Mouse (Mus musculus) adrenal gland, postnatal 4 days (tissue): ENCODE results near the gene Syap1. TPM values are rescaled to one million over a fixed set of nuclear protein-coding genes. Genes with fewer than 3 reads are reported as not detected.
"Not testable (repeated sequence)": the region's sequence is repeated elsewhere in the genome, so short reads cannot be mapped to it uniquely, and the experiment has no call there.

Source experiments
- DNase-seq, 2 experiments: peaks; one replicate each; pipeline ENCODE4 v3.0.0; 2021 to 2022; ENCODE audit warnings: low spot score in 2 of 2, mixed read lengths in 2 of 2
- long read RNA-seq, 2 experiments: library from polyadenylated mRNA; stranded (forward); transcript quantifications; one replicate each; pipeline ENCODE4 v2.0.0; 2021
- total RNA-seq, 2 experiments: library from RNA; stranded (reverse); gene quantifications; 2 replicates each; pipeline ENCODE4 v1.2.3; 2021

The Syap1 gene
- total RNA-seq = 10 to 100 TPM; 62.3 to 64.4 TPM
- long read RNA-seq, experiment 1, transcript Syap1-201 (9 exons, 2,087 nt) = major isoform, 52 of 57 reads
- long read RNA-seq, experiment 1, partial matches to known transcripts = 1 of 57 reads
- long read RNA-seq, experiment 1, other reads (novel, unspliced or antisense) = 4 of 57 reads
- long read RNA-seq, experiment 2, transcript Syap1-201 (9 exons, 2,087 nt) = major isoform, 81 of 94 reads
- long read RNA-seq, experiment 2, partial matches to known transcripts = 6 of 94 reads
- long read RNA-seq, experiment 2, other reads (novel, unspliced or antisense) = 7 of 94 reads

DNA sequence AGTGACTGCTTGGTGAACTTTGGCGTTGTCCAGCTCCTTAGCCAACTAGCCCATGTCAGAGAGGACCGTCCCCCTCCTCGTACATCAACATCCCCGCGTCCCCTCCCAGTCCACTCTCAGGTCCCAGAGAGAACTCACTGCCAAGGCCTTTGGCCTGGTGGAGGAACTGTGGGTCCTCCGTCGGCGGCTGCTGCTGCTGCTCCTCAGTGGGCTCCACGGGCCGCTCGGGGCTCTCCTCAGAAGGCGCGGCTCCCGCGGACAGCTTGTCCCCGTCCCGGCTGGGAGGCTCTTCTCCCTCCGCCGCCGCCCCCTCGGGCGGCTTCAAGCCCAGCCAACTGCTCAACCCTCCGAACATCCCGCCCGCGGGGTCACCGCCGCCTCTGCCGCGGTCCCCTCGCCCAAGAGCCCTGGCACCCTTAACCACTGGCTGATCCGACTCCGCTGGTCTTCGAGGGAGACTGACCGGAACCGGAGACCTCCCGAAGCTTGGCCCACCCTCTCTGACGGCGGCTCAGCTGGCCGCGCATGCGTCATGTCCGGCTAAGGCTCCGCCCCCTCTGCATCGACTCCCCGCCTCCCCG, at the start of gene Syap1:
TSS of gene Syap1 (minus strand) at position 517 of the 581 bp plus-strand sequence.
- DNase-seq = peak; percentile 33 to 65

DNA sequence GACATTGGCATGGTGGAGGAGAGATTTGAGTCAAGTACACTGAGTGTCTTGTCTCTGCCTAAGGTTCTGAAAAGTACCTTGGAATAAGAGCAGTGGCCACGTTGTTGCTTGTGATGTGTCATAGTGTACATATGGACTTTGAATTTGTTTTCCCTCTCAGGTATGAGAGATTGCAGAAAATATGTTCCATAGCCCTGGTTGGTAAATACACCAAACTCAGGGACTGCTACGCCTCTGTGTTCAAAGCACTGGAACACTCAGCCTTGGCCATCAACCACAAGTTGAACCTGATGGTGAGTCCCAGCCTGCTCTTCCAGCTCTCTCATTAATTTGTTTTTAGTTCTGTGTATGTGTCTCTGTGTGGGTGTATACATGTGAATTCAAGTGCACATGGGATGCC, 43.2 kb upstream of the Syap1 start:
- DNase-seq = no peak

DNA sequence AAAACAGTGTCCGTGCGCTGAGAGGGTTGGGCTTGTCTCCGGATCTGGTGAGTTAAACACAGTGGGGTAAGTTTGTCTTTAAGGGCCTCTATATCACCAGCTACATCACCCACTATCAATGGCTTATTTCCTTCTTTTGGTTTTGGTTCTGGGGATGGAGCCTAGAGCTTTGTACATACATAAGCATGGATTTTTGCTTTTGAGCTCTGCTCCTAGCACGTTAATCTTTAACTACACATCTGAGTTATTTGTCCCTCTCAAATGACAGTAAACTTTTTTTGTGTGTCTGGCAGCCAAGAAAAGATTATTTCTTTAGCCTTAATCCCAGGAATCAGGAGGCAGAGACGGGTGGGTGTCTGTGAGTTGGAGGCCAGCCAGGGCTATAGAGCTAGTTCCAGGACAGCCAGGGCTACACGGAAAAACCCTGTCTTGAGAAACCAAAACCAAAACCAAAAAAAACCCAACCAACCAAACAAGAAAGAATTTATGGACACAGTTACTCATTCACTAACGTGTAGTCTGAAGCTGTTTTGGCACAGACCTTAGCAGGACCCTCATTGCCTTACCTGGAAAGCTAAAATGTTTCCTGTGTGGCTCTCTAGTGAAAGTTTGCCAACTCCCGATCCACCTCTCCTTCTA, 33.4 kb upstream of the Syap1 start:
- DNase-seq = no peak

DNA sequence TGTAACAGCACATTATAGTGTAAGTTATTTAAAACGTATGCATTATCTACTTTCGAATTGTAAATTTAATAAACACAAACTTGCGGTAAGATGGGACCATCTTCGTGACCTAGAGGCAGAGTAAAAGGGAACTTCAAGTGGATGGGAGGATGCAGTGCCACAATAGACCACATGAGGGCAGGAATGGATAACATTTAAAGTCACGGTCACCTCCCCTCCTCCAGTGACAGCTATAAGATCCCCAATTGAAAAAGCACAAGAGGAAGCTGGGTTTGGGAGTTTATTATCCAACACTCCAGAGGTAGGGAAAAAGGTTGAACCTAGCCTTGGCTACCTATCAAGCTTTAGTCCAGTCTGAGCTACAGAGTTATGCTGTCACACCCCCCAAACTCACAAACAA, 27.4 kb upstream of the Syap1 start:
- peak in 1 of 2 experiments; percentile 3 for DNase-seq

DNA sequence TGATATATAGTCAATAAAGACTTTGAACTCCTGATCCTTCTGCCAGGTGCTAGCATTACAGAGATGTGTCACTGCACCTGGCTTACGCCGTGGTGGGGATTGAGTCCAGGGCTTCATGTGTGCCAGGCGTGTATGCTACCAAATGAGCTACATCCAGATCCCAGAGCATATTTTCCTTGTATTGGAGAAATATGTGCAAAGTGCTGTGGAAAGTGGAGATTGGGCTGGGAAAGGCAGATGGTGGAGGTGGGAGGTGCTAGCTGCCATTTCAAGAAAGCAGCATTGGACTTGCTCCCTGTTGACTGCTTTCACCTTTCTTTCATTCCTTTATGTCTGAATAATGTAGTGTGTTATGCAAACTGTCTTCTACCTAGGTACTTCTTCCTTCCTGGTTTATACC, 25.4 kb upstream of the Syap1 start:
- DNase-seq = no peak

DNA sequence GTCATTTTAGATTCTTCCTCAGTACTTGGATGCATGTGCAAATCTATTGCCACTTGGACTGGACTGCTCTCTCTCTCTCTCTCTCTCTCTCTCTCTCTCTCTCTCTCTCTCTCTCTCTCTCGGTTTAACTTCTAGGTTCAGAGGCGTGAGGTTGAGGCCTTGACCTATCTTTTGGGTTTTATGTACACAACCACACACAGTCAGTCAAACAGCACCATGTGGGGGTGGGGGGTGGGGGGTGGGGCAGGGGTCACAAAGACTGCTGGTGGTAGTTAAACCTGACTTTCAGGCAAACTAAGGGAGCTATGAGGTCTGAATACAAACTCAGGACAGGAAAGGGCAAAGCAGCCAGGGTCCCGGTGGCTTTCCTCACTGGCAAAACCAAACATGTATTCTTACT, 19.3 kb upstream of the Syap1 start:
- no peak for DNase-seq

DNA sequence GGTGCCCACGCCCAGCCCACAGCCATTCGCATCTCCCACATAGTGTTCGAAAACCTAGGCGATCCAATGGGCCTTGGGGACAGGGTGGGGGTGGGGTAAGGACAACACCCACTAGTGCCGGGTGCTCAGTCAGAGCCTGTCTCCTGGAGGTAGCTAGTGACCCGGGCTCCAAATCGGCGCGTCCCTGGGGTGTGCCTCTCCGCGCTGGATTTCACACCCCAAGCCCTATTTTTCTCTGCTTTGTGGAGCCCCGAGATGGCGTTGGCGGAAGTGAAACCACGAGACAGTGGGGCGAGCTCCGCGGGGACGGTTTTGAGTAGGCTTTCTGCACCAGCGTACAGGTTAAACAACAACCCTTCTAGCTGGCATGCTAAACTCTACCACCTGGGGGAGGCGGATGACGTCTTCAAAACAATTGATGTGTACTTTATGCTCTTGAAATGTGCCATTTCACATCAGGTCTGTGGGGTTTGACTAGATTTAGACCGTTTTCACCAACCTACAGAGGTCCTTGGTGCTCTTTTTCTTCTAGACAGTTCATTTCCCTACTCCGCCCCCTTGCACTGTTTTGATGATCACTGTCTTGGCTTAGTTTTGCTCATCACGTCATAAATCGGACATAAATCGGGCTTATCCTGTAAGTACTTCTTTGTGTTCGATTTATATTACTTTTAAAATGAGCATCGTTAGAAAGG, 13.9 kb upstream of the Syap1 start:
- DNase-seq = no peak

DNA sequence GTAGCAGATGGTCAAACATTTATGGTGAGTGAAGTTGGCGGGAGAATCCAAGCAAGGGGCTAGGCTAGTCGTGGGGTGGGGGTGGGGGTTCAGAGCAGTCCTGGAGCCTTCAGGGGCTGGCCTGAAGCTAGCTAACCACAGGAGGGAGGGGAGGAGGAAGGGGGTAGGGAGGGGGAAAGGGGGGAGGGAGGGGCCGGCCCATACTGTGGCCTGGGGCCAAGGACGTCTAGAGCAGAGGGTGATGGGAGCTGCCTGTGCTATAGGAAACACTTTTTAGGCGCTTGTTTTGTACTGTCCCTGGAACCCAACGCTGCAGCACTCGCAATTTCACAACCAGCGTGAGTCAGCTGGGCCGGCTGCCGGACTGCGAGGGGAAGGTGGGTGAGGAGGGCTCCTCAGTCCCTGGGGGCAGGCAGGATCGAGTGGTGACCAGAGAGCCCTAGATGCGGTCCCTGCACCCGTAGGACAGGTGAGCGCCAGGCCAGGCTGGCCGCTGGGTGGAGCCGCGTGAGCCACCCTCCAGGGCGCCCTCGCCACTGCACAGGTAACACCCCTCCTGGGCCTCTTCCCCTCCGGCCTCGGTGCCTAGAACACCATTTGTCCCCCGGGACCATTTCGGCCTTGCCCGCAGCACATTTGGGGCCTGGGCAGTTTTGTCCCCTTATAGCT, 13.3 kb upstream of the Syap1 start:
- peak; percentile 8 to 19 for DNase-seq

DNA sequence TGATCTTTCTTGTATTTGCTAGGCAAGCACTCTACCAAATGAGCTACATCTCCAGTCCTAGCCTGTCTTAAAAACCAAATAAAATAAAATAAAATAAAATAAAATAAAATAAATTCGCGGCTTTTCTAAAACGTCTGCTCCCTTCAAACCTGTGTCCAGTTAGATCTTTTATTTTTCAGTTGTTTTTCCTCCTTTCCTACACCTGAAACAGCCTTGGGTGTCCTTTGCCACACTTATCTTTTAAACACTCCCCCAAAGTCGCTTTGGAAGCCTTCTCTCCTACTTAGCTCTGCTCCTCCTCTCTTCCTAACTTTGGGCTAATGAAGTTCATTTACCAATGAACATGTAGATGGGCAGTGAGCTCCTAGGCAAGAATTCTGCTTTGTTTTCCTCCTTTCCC, 12.7 kb upstream of the Syap1 start, which contains the start of gene Ctps2:
TSS of gene Ctps2 (plus strand) at position 301 of the 400 bp plus-strand sequence.
- no peak for DNase-seq

DNA sequence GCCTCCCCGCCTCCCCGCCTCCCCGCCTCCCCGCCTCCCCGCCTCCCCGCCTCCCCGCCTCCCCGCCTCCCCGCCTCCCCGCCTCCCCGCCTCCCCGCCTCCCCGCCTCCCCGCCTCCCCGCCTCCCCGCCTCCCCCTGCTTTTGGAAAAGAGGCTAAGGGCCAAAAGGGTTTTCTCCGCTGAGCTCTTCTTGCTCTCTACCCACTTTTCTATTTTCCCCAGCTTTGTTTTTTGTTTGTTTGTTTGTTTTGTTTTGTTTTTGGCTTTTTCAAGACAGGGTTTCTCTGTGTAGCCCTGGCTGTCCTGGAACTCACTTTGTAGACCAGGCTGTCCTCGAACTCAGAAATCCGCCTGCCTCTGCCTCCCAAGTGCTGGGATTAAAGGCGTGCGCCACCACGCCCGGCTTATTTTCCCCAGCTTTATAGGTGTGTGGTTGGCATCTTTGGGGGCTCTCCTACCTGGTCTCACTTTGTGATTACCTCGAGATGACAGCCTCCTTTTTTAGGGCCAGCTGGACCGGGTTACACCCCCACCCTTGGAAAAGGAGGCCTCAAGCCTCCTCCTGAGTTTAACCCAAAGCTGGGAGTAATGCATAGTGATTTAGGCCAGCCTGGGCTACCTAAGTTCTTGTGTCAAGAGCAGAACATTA, 452 bp upstream of the Syap1 start:
- DNase-seq = not testable (repeated sequence)

DNA sequence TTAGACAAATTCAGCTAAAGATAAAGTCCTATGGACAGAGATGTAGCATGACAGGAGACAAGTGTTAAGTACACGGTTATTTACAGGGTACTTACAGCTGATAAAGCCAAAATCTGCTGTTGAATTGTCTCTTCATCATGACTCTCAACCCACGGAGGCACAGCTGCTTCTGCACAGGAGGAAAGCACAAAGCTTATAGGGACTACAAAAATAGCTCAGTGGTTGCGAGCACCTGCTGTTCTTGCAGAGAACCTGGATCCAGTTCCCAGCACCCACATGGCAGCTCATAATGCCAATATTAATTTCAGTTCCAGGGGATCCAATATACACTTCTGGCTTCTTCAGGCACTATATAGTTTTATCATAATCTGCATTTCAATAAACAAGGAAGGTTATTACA, 10.0 kb downstream of the Syap1 start:
- DNase-seq = no peak

DNA sequence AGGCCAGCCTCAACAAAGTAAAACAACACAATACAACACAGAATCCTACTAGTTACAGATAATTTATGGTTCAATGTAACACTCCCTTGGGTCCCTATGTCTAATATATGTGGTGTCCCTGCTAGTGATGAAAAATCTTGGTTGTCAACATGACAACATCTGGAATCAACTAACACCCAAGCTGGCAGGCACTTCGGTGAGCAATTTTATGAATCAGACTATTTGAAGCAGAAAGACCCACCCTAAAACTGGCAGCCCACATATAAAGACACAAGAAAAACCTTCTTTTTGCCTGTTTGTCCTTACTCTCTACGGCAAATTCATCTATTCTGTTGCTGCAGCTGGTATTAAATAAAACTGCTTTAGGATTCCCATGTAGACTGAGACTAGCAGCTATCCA, 14.5 kb downstream of the Syap1 start:
- DNase-seq = no peak

DNA sequence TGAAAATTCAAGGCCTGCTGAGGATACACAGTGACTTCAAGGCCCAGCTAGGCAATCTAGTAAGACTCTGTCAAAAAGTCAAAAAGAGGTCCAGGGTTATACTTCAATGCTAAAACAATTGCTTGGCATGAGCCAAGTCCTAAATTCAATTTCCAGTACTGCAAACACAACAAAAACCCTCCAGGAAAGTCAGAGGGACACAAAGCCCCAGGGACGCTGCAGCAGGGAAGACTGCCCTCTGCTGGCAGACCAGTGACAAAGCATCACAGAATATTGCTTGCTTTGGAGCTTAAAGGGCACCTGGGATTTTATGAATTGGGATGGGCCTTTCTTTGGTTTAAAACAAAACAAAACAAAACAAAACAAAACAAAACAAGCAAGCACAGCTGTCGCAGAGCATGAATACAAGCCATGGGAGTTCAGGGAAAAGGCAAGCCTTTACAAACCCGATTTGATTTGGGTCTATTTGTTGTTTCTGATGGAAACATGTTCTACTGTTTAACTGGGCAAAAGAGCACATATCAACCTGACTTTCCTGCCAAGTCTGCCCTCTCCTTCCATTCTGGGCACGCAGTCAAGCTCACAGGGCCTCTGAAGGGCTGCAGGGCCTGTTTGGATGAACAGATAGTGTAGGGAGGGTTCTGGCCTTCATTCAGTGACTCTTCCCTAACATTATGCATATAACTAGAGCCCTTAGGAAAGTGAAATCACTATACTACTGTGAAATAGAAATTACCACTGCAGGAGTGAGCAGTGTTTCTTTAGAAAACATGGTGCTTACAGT, 16.3 kb downstream of the Syap1 start:
- DNase-seq = no peak

DNA sequence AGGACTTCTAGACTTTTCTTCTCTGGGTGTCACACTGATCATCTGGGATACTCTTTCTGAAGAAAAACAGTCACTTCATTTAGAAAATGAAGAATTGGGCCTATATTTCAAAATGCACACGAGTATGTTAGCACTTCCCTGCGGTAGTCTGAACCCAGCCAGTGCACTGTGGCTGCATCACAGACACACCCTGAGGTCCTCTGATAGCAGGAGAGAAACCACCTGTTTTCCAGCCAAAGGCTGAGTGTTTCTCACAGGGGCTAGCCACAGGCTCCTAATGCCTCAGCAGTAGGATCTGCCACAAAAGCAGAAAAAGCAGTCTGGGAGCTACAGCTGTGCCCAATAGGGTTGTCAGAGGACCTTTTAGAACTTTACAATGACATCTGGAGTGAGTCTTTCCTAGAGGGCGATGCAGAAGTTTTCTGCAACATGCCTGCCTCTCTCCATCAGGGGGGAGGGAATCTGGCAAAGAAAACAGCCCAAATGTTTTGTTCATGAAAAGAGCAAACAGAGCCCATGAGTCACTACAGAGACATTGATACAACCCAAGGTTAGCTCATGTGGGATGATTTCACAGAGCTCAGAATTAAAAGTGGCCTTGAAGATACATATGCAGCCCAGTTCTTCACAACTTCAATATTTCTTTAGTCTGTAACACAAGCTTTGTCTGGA, 19.8 kb downstream of the Syap1 start:
- DNase-seq = no peak

DNA sequence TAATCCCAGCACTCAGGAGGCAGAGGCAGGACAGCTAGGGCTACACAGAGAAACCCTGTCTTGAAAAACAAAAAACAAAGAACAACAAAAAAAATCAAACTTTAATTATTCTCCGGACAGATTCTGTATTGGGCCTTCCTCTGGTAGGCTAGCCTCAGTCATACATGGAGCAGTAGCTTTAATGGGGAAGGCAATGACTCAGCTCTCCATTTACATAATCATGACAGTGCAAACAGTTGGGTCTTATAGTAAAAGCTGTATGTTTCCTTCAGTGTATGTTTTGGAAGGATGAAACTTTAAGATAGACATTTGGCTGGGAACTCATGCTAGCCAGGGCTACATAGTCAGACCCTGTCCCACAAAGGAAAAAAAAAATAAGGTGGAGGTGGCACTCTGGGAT, 39.6 kb downstream of the Syap1 start:
- no peak for DNase-seq

DNA sequence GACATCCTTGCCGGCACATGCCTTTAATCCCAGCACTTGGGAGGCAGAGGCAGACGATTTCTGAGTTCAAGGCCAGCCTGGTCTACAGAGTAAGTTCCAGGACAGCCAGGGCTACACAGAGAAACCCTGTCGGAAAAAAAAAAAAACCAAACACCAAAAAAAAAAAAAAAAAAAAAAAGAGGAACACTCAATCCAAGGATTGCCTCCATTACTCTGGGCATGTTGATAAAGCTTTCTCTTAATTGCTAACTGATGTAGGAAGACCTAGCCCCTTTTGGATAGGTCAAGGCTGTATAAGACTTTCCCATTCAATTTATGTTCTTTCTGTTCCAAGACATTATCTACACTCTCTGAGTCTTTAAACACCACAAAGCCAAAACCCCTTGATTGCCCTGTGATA, 42.7 kb downstream of the Syap1 start:
- DNase-seq = no peak

DNA sequence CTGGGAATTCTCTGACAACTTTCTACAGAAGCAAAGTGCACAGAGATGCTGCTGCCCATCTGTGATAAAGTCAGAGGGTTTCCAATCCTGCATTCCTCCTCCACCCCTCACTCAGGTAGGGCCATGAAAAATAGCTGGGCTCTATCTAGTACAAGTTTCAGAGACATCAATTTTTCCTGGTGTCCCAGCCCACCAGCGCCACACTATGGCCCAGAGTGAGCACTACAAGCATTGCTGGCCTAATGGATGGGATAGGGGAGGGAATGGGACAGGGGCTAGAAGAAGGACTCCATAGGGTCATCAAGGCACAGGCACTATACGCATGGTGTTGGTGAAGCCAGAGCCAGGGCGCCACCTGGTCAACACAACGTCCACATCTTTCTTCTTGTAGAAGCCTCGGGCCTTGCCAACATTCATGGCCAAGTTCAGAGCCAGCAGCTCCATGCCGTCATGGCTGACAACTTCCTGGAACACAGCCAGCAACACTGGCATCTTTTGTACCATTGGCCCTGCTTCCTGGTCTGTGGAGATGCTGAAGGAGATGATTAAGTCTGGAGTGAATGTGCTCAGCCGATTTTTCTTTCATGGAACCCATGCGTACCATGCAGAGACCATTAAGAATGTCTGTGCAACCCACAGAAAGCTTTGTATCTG, 43.7 kb downstream of the Syap1 start:
- no peak for DNase-seq

DNA sequence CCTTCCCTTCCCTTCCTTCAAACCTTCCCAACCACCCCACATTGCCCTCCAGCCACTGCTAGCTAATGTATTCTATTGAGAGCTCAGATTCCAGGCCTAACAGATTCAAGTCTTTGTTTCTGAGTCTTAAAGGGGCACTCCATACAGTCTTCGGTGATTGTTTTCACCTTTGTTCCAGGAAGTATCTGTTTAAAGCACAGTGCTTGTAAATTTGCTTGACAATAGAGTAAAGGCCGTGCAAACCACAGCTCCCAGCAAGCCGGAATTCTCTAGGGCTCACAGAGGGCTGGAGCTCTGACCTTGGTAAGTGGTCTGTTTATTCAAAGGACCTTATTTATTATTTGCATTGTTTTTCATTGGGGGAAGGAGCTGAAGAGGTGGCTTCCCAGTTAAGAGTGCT, 56.1 kb downstream of the Syap1 start:
- DNase-seq = no peak

DNA sequence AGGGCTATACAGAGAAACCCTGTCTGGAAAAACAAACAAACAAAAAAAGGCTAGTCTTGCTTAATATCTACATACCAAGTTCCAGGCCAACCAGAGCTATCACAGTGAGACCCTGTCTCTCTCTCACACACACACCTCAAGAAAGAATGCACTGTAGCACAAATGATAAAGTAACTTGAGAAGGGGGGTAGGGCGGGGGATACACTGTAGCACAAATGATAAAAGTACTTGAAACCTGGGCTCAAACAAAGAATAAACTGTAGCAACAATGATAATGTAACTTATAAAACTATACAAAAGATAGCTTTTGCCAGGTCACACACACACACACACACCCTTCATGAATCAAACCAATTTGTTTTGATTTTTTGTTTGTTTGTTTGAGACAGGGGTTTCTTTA, 56.7 kb downstream of the Syap1 start:
- DNase-seq = no peak
